Mouse (Mus musculus) E14TG2a.4 (cell line): ENCODE results near the gene Dlx3.

Source experiments
- CTCF ChIP-seq: conservative IDR thresholded peaks from 2 replicates; pipeline ENCODE4 v1.5.1; 2014; ENCODE audit warnings: low read length
- NANOG ChIP-seq: IDR thresholded peaks from 2 replicates; pipeline ENCODE4 v1.6.1; 2014; ENCODE audit warnings: borderline replicate concordance, low read length, mixed read lengths

DNA sequence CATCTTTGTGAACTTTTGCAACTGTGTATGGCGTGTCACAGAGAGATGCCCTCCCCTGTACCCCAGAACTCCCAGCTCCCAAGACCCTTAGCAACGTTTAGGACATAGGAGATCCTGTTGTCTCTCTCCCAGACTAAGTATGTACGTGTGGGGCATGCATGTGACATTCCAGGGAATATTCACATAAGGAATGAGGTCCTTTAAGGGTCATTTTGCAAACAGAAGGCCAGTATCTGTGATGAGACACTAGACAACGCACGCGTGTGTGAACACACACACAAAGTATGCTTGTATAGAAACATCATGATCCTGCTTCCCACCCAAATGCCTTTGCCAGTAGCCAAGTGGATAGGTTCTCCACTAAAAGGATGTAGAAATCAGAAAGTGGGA, 2.2 kb downstream of the Dlx3 start:
- TF ChIP-seq CTCF (no peak), NANOG (no peak)
